Mouse (Mus musculus) lung, adult 2 months (tissue): ENCODE data around the gene Cacng3. TPM values are rescaled to one million over a fixed set of nuclear protein-coding genes. Genes with fewer than 3 reads are reported as not detected.

Experiments used
- DNase-seq: peaks from one replicate; pipeline ENCODE4 v3.0.0; 2022
- H3K4me1 ChIP-seq: fragments of 200-500 bp; 2 replicates; pipeline ENCODE4 v1.6.1; 2011; ENCODE audit warnings: low read length; ENCODE audit not compliant: control insufficient read depth, insufficient read depth
- H3K4me3 ChIP-seq: fragments of 200-500 bp; replicated peaks from 2 replicates; pipeline ENCODE3; 2011; ENCODE audit warnings: low read depth, mild to moderate bottlenecking, control low read depth, low read length; ENCODE audit errors: extremely low read depth
- CTCF ChIP-seq: fragments of 200-500 bp; IDR thresholded peaks from 2 replicates; pipeline ENCODE4 v1.5.1; 2011; ENCODE audit warnings: mild to moderate bottlenecking, low read length, control low read depth; ENCODE audit not compliant: insufficient read depth
- POLR2A ChIP-seq: fragments of 200-500 bp; IDR thresholded peaks from 2 replicates; pipeline ENCODE4 v1.6.1; 2011; ENCODE audit warnings: low read depth, mild to moderate bottlenecking, control low read depth, low read length, borderline replicate concordance; ENCODE audit errors: extremely low read depth
- WGBS: fragments of 180-500 bp; shearing (Covaris S2); methylation state at CpG from one replicate; pipeline ENCODE4 v1.1.7; 2018; 5-methylcytosine and 5-hydroxymethylcytosine counted together
- polyA plus RNA-seq: library from polyadenylated mRNA; depleted of rRNA; stranded (reverse); fragments of >200 nt; gene quantifications from 2 replicates; pipeline ENCODE4 v1.2.3, GENCODE M21; 2012

The Cacng3 gene
- polyA plus RNA-seq, 1 experiment, result not detected

- DNase-seq, result no peak
- no peak overlapping the region for H3K4me3 ChIP-seq
- no peak for TF ChIP-seq CTCF
- TF ChIP-seq POLR2A, result no peak
- H3K4me1 ChIP-seq, result peaks cover 3% of the 10 kb centered on the region; the same call in 1 of the 2 replicates
- 73% methylated on average over 2 of the region's 2 CpGs for WGBS
These were observed 130.5 kb downstream of the Cacng3 start for GRCm38 (mm10) chr7:122800821-122801220.

- WGBS, result 34% methylated on average over 9 of the region's 9 CpGs
- peaks cover 3% of the 10 kb centered on the region; the same call in 1 of the 2 replicates for H3K4me1 ChIP-seq
- TF ChIP-seq CTCF, result no peak
- DNase-seq, result no peak
- no peak overlapping the region for H3K4me3 ChIP-seq
These were observed 133.7 kb downstream of the Cacng3 start for GRCm38 (mm10) chr7:122803839-122804496.

GRCm38 (mm10) chr7:122806531-122806930 lies 136.2 kb downstream of the Cacng3 start:
- no peak for DNase-seq
- Histone ChIP-seq H3K4me1 (peaks cover 3% of the 10 kb centered on the region; the same call in 1 of the 2 replicates), H3K4me3 (no peak overlapping the region)
- TF ChIP-seq CTCF, result no peak
- TF ChIP-seq POLR2A, result no peak
- 57% methylated on average over 5 of the region's 5 CpGs for WGBS

GRCm38 (mm10) chr7:122813724-122814123 lies 143.4 kb downstream of the Cacng3 start:
- Histone ChIP-seq H3K4me3 (no peak overlapping the region), H3K4me1 (no peaks in the 10 kb centered on the region)
- 38% methylated on average over 1 of the region's 1 CpGs for WGBS
- no peak for DNase-seq
- no peak for TF ChIP-seq CTCF
- TF ChIP-seq POLR2A, result no peak

- no peak for DNase-seq
- no peak for TF ChIP-seq CTCF
- no peak for TF ChIP-seq POLR2A
- 81% methylated on average over 7 of the region's 7 CpGs for WGBS
- H3K4me1 ChIP-seq, result peaks cover 7% of the 10 kb centered on the region
- no peak overlapping the region for H3K4me3 ChIP-seq
These were observed 147.3 kb downstream of the Cacng3 start for GRCm38 (mm10) chr7:122817565-122817964.
